Mouse (Mus musculus) granulocyte monocyte progenitor cell, adult 5-6 weeks (primary cell): ENCODE data around the gene Fgf3. TPM values are rescaled to one million over a fixed set of nuclear protein-coding genes. Genes with fewer than 3 reads are reported as not detected.

Source experiments
- total RNA-seq, 2 experiments: library from RNA; stranded (forward) in 1 of 2; stranded (reverse) in 1 of 2; fragments of 200-712, 200-1000 nt in 1 of 2; fragments of >200 nt in 1 of 2; fragmentation: Nextera tagmentation in 1 of 2; gene quantifications; 2 replicates each; pipeline ENCODE4 v1.2.3; 2014 to 2017

The Fgf3 gene
- total RNA-seq, 2 experiments from 2014 or later = 0.82 to 9.8 TPM

Other genes with a start within 250 kb of the Fgf3 start
- not detected in 2 replicates for gene Ano1, start 86.1 kb upstream of the Fgf3 start, total RNA-seq (2014; fragmentation: Nextera tagmentation)
- gene Ano1, start 86.1 kb upstream of the Fgf3 start, total RNA-seq (2017) = not detected in 2 replicates
- gene Fgf4, start 9.3 kb downstream of the Fgf3 start, total RNA-seq (2014; fragmentation: Nextera tagmentation) = not detected in 2 replicates
- gene Fgf4, start 9.3 kb downstream of the Fgf3 start, total RNA-seq (2017) = not detected in 2 replicates
- gene Fgf15, start 58.4 kb downstream of the Fgf3 start, total RNA-seq (2014; fragmentation: Nextera tagmentation) = not detected in 2 replicates
- gene Fgf15, start 58.4 kb downstream of the Fgf3 start, total RNA-seq (2017) = 0.09 TPM in 1 of 2 replicates, not detected in the other
- gene LTO1, start 77.0 kb downstream of the Fgf3 start, total RNA-seq (2014; fragmentation: Nextera tagmentation) = 13.3 and 20.9 TPM in 2 replicates
- 16.6 and 20.8 TPM in 2 replicates for gene LTO1, start 77.0 kb downstream of the Fgf3 start, total RNA-seq (2017)
- 6.0 and 10.6 TPM in 2 replicates for gene Ccnd1, start 101.8 kb downstream of the Fgf3 start, total RNA-seq (2014; fragmentation: Nextera tagmentation)
- 6.2 and 8.9 TPM in 2 replicates for gene Ccnd1, start 101.8 kb downstream of the Fgf3 start, total RNA-seq (2017)